Mouse (Mus musculus) kidney, adult 2 months (tissue): ENCODE measurements at regions not wholly inside any gene's neighbourhood (a gene's known extent, or its start where the extent isn't known, plus 50 kb on each side); places are given as distances from the start of the nearest gene placed in this dataset.

ENCODE experiments used
- CTCF ChIP-seq: fragments of 200-500 bp; conservative IDR thresholded peaks from 2 replicates; pipeline ENCODE4 v1.5.1; 2011; ENCODE audit warnings: low read depth, mild to moderate bottlenecking, control low read depth, low read length, moderate library complexity, mixed read lengths; ENCODE audit not compliant: insufficient read depth, insufficient read length
- POLR2A ChIP-seq: fragments of 200-500 bp; IDR thresholded peaks from one replicate; pipeline ENCODE4 v1.6.1; 2011; ENCODE audit warnings: low read depth, low read length, control low read depth

DNA sequence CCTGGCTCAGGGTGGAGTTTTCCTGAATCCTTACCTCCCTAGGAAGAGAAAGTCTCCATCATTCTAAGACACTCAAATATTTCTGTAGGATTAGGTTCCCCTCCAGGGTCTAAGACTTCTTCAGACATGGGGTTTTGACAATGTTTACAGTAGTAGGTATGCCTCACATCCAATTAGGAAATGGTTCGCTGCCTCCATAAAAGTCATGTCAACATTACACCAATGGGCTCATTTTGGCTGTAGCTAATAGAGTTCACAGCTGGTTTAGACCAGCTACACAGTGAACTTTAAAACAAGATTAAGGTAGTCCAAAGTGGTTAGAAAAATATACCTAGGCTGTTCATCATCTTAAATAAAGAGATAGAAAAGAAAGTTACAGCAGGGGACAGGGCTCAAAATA, 113.3 kb downstream of the Car2 start:
- no peak for TF ChIP-seq CTCF
- no peak for TF ChIP-seq POLR2A
